Mouse (Mus musculus) liver, postnatal 0 days (tissue): Measurements from ENCODE around the gene Pou5f1. TPM values are rescaled to one million over a fixed set of nuclear protein-coding genes. Genes with fewer than 3 reads are reported as not detected.

Experiments used
- ATAC-seq: fragments of 200-750 bp; cut with Nextera tagmentation; 2 replicates; pipeline ENCODE4 v1.8.0; 2017; ENCODE audit warnings: mild to moderate bottlenecking, moderate library complexity
- DNase-seq: peaks from one replicate; pipeline ENCODE4 v3.0.0-alpha.2; 2016
- H3K27ac ChIP-seq: fragments of 300-500 bp; sonication (generic); 2 replicates; pipeline ENCODE4 v1.5.1; 2014; ENCODE audit warnings: antibody characterized with exemption, moderate library complexity, mild to moderate bottlenecking, low read depth
- H3K27me3 ChIP-seq: fragments of 300-500 bp; sonication (generic); 2 replicates; pipeline ENCODE4 v1.6.1; 2014; ENCODE audit warnings: low read length, control low read depth, mixed read lengths; ENCODE audit not compliant: insufficient read depth
- H3K36me3 ChIP-seq: fragments of 300-500 bp; sonication (generic); replicated peaks from 2 replicates; pipeline ENCODE4 v1.6.1; 2014; ENCODE audit warnings: mild to moderate bottlenecking, control low read depth, low read length, moderate library complexity, mixed read lengths; ENCODE audit not compliant: insufficient read depth
- H3K4me1 ChIP-seq: fragments of 300-500 bp; sonication (generic); 2 replicates; pipeline ENCODE4 v1.6.1; 2014; ENCODE audit warnings: antibody characterized with exemption, mild to moderate bottlenecking, control low read depth; ENCODE audit not compliant: insufficient read depth
- H3K4me2 ChIP-seq: fragments of 300-500 bp; sonication (generic); 2 replicates; pipeline ENCODE4 v1.6.1; 2014; ENCODE audit warnings: low read depth, mild to moderate bottlenecking, low read length, moderate library complexity, mixed read lengths
- H3K4me3 ChIP-seq: fragments of 300-500 bp; sonication (generic); 2 replicates; pipeline ENCODE4 v1.5.1; 2014; ENCODE audit warnings: low read depth, low read length
- H3K9ac ChIP-seq: fragments of 300-500 bp; sonication (generic); replicated peaks from 2 replicates; pipeline ENCODE4 v1.6.1; 2014; ENCODE audit warnings: mild to moderate bottlenecking, moderate library complexity
- H3K9me3 ChIP-seq: fragments of 300-500 bp; sonication (generic); 2 replicates; pipeline ENCODE4 v1.6.1; 2016; ENCODE audit warnings: mild to moderate bottlenecking, control low read depth, low read length, mixed read lengths
- CTCF ChIP-seq: sonication (generic); IDR thresholded peaks from 2 replicates; pipeline ENCODE4 v1.5.1; 2016; ENCODE audit warnings: antibody characterized with exemption, low read depth
- EP300 ChIP-seq: IDR thresholded peaks from 2 replicates; pipeline ENCODE4 v1.6.1; 2016; ENCODE audit warnings: antibody characterized with exemption, low read depth, mild to moderate bottlenecking
- WGBS: fragments of 180-500 bp; shearing (Covaris S2); extraction: QIAGEN DNeasy Blood & Tissue Kit; methylation state at CpG from one replicate; pipeline ENCODE4 v1.1.7; 2014; ENCODE audit not compliant: insufficient replicate concordance; 5-methylcytosine and 5-hydroxymethylcytosine counted together
- polyA plus RNA-seq: library from polyadenylated mRNA; unstranded; fragments of >200 nt; fragmentation: Nextera tagmentation; extraction: Ambion mirVana; gene quantifications from 2 replicates; pipeline ENCODE4 v1.2.1, GENCODE M21; 2015

The Pou5f1 gene
- polyA plus RNA-seq, 1 experiment from 2014 or later = not detected

- H3K4me3 ChIP-seq = no peak overlapping the region
- DNase-seq = peak; percentile 71
- H3K4me2 ChIP-seq = no peak overlapping the region
- TF ChIP-seq EP300 (no peak), CTCF (peak; percentile 91)
- no peaks in the 10 kb centered on the region for H3K36me3 ChIP-seq
- H3K27me3 ChIP-seq = no peaks in the 10 kb centered on the region
- no peaks in the 10 kb centered on the region for H3K4me1 ChIP-seq
- no peaks in the 10 kb centered on the region for H3K9me3 ChIP-seq
- no peak overlapping the region for H3K27ac ChIP-seq
- 1% methylated on average over 9 of the region's 9 CpGs for WGBS
- peak; percentile 63 for ATAC-seq
- no peak overlapping the region for H3K9ac ChIP-seq
Measured at GRCm38 (mm10) chr17:35484066-35484465, 21.8 kb upstream of the Pou5f1 start.

- no peaks in the 10 kb centered on the region for H3K4me1 ChIP-seq
- no peak overlapping the region for H3K9ac ChIP-seq
- 21% methylated on average over 4 of the region's 4 CpGs for WGBS
- DNase-seq = peak; percentile 72
- H3K4me2 ChIP-seq = no peak overlapping the region
- TF ChIP-seq CTCF (no peak), EP300 (no peak; the same call in 1 of the 2 replicates)
- ATAC-seq = peak; percentile 90
- H3K4me3 ChIP-seq = no peak overlapping the region
- H3K9me3 ChIP-seq = no peaks in the 10 kb centered on the region
- peak overlapping the region; percentile 62 for H3K27ac ChIP-seq
- no peaks in the 10 kb centered on the region for H3K36me3 ChIP-seq
- no peaks in the 10 kb centered on the region for H3K27me3 ChIP-seq
Measured at GRCm38 (mm10) chr17:35485702-35486101, 20.1 kb upstream of the Pou5f1 start.

GRCm38 (mm10) chr17:35486726-35487125, 19.1 kb upstream of the Pou5f1 start:
- Histone ChIP-seq H3K4me3 (no peak overlapping the region), H3K27me3 (no peaks in the 10 kb centered on the region), H3K36me3 (no peaks in the 10 kb centered on the region), H3K4me1 (no peaks in the 10 kb centered on the region), H3K4me2 (no peak overlapping the region), H3K27ac (no peak overlapping the region), H3K9me3 (no peaks in the 10 kb centered on the region), H3K9ac (no peak overlapping the region)
- DNase-seq (no peak), ATAC-seq (no peak)
- TF ChIP-seq CTCF (no peak), EP300 (no peak)
- WGBS = 43% methylated on average over 10 of the region's 10 CpGs

DNA sequence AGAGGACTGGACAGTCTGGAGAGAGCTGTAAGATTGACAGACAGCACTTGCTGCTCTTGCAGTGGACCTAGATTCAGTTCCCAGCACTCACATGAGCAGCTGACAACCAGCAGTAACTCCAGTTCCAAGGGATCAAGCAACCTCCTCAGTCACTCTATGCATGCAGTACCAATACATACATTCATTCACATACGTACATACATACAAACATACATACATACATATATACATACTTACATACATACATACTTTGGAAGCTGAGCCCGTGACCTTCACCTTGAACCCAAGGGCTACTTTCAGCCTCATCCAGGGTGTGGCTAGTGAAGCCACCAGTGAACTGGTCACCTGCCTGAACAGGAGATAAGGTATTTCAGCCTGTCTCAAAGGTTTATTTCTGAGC, 17.8 kb upstream of the Pou5f1 start:
- no peak for DNase-seq
- H3K27me3 ChIP-seq = no peaks in the 10 kb centered on the region
- ATAC-seq = no peak
- TF ChIP-seq CTCF (no peak), EP300 (no peak)
- H3K27ac ChIP-seq = no peak overlapping the region
- no peak overlapping the region for H3K4me3 ChIP-seq
- no peaks in the 10 kb centered on the region for H3K36me3 ChIP-seq
- no peaks in the 10 kb centered on the region for H3K9me3 ChIP-seq
- H3K4me1 ChIP-seq = no peaks in the 10 kb centered on the region
- H3K9ac ChIP-seq = no peak overlapping the region
- H3K4me2 ChIP-seq = no peak overlapping the region
- WGBS = 76% methylated on average over 2 of the region's 2 CpGs

DNA sequence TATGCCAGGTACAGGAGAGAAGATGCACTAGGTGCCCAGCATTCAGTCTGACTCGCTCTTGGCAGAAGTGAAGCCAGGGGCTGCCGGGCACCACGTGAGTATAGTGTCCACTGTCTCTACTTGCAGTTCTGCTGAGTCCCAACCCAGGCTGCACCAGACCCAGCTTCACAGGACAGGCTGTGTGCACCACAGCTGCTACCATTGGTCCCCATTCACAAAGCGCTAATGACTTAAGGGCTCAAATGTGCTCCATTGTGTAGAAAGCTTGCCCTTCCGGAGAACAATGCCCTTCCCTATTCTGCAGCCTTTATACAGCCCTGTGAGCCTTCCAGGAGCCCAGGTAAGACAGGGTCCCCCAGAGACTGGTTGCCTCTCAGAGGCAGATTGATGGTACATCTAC, 15.5 kb upstream of the Pou5f1 start:
- WGBS = 54% methylated on average over 5 of the region's 5 CpGs
- H3K27me3 ChIP-seq = no peaks in the 10 kb centered on the region
- no peak overlapping the region for H3K4me3 ChIP-seq
- H3K4me1 ChIP-seq = no peaks in the 10 kb centered on the region
- ATAC-seq = no peak
- DNase-seq = no peak
- H3K27ac ChIP-seq = no peak overlapping the region
- H3K36me3 ChIP-seq = no peaks in the 10 kb centered on the region
- H3K4me2 ChIP-seq = no peak overlapping the region
- H3K9me3 ChIP-seq = no peaks in the 10 kb centered on the region
- TF ChIP-seq EP300 = no peak
- no peak for TF ChIP-seq CTCF
- no peak overlapping the region for H3K9ac ChIP-seq

DNA sequence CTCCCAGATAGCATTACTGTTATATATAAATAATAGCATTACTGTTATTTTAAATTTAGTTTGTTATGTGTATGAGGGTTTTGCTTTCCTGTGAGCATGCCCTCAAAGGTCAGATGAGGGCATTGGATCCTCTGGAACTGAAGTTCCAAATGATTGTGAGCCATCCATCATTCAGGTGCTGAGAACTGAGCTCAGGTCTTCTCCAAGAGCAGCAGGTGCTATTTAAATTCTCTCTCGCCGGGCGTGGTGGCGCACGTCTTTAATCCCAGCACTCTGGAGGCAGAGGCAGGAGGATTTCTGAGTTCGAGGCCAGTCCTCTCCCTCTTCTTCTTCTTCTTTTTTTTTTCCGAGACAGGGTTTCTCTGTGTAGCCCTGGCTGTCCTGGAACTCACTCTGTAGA, 8.7 kb upstream of the Pou5f1 start:
- no peaks in the 10 kb centered on the region for H3K4me1 ChIP-seq
- H3K36me3 ChIP-seq = no peaks in the 10 kb centered on the region
- H3K4me2 ChIP-seq = no peak overlapping the region
- 77% methylated on average over 7 of the region's 7 CpGs for WGBS
- no peak overlapping the region for H3K9ac ChIP-seq
- ATAC-seq (no peak), DNase-seq (no peak)
- H3K9me3 ChIP-seq = no peaks in the 10 kb centered on the region
- no peaks in the 10 kb centered on the region for H3K27me3 ChIP-seq
- H3K4me3 ChIP-seq = no peak overlapping the region
- no peak overlapping the region for H3K27ac ChIP-seq
- TF ChIP-seq CTCF = no peak
- no peak for TF ChIP-seq EP300

- Histone ChIP-seq H3K9ac (no peak overlapping the region), H3K36me3 (no peaks in the 10 kb centered on the region), H3K9me3 (no peaks in the 10 kb centered on the region), H3K27ac (no peak overlapping the region), H3K4me1 (no peaks in the 10 kb centered on the region), H3K27me3 (peaks cover 27% of the 10 kb centered on the region), H3K4me3 (no peak overlapping the region), H3K4me2 (no peak overlapping the region)
- TF ChIP-seq CTCF (no peak), EP300 (no peak)
- ATAC-seq (no peak), DNase-seq (no peak)
- WGBS = 26% methylated on average over 6 of the region's 6 CpGs
Measured at GRCm38 (mm10) chr17:35502226-35502625, 3.6 kb upstream of the Pou5f1 start.
